Mouse (Mus musculus) limb, embryonic 12.5 days (tissue): Measurements from ENCODE around the gene Cd93. TPM values are rescaled to one million over a fixed set of nuclear protein-coding genes. Genes with fewer than 3 reads are reported as not detected.

Experiments
- ATAC-seq: fragments of 200-750 bp; cut with Nextera tagmentation; 2 replicates; pipeline ENCODE4 v1.8.0; 2017; ENCODE audit warnings: low read depth, moderate TSS enrichment; ENCODE audit not compliant: insufficient number of reproducible peaks, insufficient read depth, low FRiP score, low TSS enrichment
- H3K27ac ChIP-seq: fragments of 300-500 bp; sonication (generic); 2 replicates; pipeline ENCODE4 v1.5.1; 2016; ENCODE audit warnings: mild to moderate bottlenecking, moderate library complexity
- H3K27me3 ChIP-seq: fragments of 300-500 bp; sonication (generic); 2 replicates; pipeline ENCODE4 v1.6.1; 2016; ENCODE audit warnings: mild to moderate bottlenecking, moderate library complexity
- H3K36me3 ChIP-seq: fragments of 300-500 bp; sonication (generic); 2 replicates; pipeline ENCODE4 v1.6.1; 2016; ENCODE audit warnings: mild to moderate bottlenecking, moderate library complexity
- H3K4me1 ChIP-seq: fragments of 300-500 bp; sonication (generic); replicated peaks from 2 replicates; pipeline ENCODE4 v1.6.1; 2016
- H3K4me2 ChIP-seq: fragments of 300-500 bp; sonication (generic); 2 replicates; pipeline ENCODE4 v1.6.1; 2016; ENCODE audit warnings: mild to moderate bottlenecking, moderate library complexity
- H3K4me3 ChIP-seq: fragments of 300-500 bp; sonication (generic); replicated peaks from 2 replicates; pipeline ENCODE4 v1.5.1; 2016; ENCODE audit warnings: mild to moderate bottlenecking
- H3K9ac ChIP-seq: fragments of 300-500 bp; sonication (generic); replicated peaks from 2 replicates; pipeline ENCODE4 v1.6.1; 2016; ENCODE audit warnings: mild to moderate bottlenecking, moderate library complexity
- H3K9me3 ChIP-seq: fragments of 300-500 bp; sonication (generic); 2 replicates; pipeline ENCODE4 v1.6.1; 2016; ENCODE audit warnings: mild to moderate bottlenecking, moderate library complexity
- WGBS: fragments of 180-500 bp; shearing (Covaris S2); methylation state at CpG from one replicate; pipeline ENCODE4 v1.1.7; 2016; 5-methylcytosine and 5-hydroxymethylcytosine counted together
- polyA plus RNA-seq: library from polyadenylated mRNA; unstranded; fragments of >200 nt; fragmentation: Nextera tagmentation; extraction: Ambion mirVana; gene quantifications from 2 replicates; pipeline ENCODE4 v1.2.1, GENCODE M21; 2016

Gene Cd93
- polyA plus RNA-seq, 1 experiment from 2014 or later = 5.6 TPM

DNA sequence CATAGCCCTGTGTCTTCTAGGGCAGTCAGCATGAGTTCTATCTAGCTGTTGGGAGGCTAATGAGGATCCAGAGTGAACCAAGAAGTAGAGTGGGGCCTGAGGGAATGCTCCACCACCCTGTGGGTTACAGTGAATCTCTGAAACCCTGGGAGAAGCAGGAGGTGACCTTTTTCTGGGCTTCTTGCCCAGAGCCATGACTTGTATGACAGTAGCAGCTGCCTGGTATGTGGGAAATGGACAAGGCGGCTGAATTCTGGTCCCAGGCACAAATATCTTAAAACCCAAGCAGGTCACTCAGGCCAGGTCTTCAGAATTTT lies 45.6 kb downstream of the Cd93 start:
- peaks cover 20% of the 10 kb centered on the region for H3K4me1 ChIP-seq
- 82% methylated on average over 1 of the region's 1 CpGs for WGBS
- peaks cover 52% of the 10 kb centered on the region for H3K27me3 ChIP-seq
- no peaks in the 10 kb centered on the region for H3K9me3 ChIP-seq
- H3K4me2 ChIP-seq = no peak overlapping the region
- H3K27ac ChIP-seq = no peak overlapping the region
- no peak for ATAC-seq
- no peak overlapping the region for H3K4me3 ChIP-seq
- no peak overlapping the region for H3K9ac ChIP-seq
- H3K36me3 ChIP-seq = no peaks in the 10 kb centered on the region

DNA sequence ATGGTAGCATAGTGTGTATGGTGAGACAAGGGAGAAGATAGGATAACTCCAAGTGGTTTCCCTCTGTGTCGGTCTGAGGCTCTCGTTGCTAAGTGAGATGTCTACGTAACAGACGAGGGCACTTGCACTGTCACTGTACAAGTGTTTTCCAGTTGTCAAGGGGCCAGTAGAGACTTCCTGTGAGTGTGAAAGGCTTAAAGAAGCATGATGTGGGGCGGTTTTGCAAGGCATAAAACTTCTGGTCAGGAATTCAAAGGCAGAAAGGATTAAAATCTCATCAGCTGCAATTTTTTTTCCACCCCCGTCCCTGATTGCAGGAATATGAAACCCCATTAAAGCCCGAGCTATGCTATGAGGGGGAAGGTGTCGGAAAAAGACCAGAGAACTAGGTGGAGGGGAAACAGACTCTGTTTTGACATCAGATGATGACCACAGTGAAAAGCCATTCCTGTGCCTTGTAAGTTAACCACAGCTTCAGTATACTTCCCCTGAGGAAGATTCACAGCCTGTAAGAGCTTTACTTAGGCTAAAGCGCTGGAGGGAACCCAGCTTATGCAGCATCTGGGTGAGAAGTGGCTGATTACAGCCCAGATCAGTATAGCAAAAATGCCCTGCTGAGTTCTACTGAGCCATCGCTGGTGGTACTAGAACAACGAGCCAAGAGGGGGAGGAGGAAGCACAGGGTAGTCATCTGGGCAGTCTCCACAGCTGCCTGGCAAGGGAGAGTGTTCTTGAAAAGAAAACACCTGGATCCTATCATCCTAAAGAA lies 46.2 kb downstream of the Cd93 start:
- Histone ChIP-seq H3K27me3 (peaks cover 52% of the 10 kb centered on the region), H3K9ac (no peak overlapping the region), H3K4me2 (0 out of 2 replicates have a peak overlapping the region, but pooled peaks have one; percentile 98), H3K4me1 (peaks cover 20% of the 10 kb centered on the region), H3K36me3 (no peaks in the 10 kb centered on the region), H3K4me3 (no peak overlapping the region), H3K27ac (no peak overlapping the region), H3K9me3 (no peaks in the 10 kb centered on the region)
- 48% methylated on average over 11 of the region's 11 CpGs for WGBS
- no peak for ATAC-seq

DNA sequence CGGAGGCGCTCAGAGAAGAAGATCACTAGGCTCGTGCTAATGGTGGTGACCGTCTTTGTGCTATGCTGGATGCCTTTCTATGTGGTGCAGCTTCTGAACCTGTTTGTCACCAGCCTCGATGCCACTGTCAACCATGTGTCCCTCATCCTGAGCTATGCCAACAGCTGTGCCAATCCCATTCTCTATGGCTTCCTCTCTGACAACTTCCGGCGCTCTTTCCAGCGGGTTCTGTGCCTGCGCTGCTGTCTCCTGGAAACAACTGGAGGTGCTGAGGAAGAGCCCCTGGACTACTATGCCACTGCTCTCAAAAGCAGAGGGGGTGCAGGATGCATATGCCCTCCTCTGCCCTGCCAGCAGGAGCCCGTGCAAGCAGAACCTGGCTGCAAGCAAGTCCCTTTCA lies 47.2 kb downstream of the Cd93 start:
- no peaks in the 10 kb centered on the region for H3K36me3 ChIP-seq
- peaks cover 48% of the 10 kb centered on the region for H3K27me3 ChIP-seq
- no peak overlapping the region for H3K27ac ChIP-seq
- peak overlapping the region; percentile 51; the same call in 1 of the 2 replicates for H3K4me3 ChIP-seq
- peak overlapping the region; percentile 98 for H3K4me2 ChIP-seq
- no peak for ATAC-seq
- no peak overlapping the region for H3K9ac ChIP-seq
- no peaks in the 10 kb centered on the region for H3K9me3 ChIP-seq
- H3K4me1 ChIP-seq = peaks cover 20% of the 10 kb centered on the region
- WGBS = 75% methylated on average over 10 of the region's 10 CpGs

DNA sequence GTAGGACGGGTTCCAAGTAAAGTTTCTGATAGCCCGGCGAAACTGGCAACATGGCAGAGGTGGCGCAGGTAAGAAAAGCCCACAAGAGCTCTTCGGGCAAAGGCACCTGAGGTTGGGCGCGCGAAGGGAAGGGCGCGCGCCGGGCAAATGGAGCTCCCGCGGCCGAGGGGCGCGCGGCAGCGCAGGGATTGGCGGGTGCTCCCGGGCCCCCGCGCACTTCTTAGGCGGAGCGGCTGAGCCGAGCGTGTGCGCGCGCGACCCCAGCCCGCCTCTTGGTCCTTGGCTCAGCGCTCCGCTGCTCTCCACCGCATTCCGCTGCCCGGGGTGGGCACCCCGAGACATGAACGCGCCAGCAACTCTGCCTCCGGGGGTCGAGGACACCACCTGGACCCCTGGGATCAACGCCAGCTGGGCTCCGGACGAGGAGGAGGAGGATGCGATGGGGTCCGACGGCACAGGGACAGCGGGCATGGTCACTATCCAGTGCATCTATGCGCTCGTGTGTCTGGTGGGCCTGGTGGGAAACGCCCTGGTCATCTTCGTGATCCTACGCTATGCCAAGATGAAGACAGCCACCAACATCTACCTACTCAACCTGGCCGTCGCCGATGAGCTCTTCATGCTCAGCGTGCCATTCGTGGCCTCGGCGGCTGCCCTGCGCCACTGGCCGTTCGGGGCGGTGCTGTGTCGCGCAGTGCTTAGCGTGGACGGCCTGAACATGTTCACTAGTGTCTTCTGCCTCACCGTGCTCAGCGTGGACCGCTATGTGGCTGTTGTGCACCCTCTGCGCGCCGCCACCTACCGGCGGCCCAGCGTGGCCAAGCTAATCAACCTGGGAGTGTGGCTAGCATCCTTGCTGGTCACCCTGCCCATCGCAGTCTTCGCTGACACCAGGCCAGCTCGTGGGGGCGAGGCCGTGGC lies 48.0 kb downstream of the Cd93 start, which contains the start of gene Sstr4:
TSS of gene Sstr4 (plus strand) at position 214 of the 921 bp plus-strand sequence.
- peak within 1 kb of the TSS; percentile 98 for H3K4me2 ChIP-seq
- peak; percentile 77 for ATAC-seq
- peak within 1 kb of the TSS; percentile 51 for H3K4me3 ChIP-seq
- H3K36me3 ChIP-seq = no peaks in the 10 kb centered on the region
- no peak within 1 kb of the TSS for H3K27ac ChIP-seq
- 4% methylated on average over 83 of the region's 83 CpGs for WGBS
- H3K27me3 ChIP-seq = peaks cover 48% of the 10 kb centered on the region
- peaks cover 20% of the 10 kb centered on the region for H3K4me1 ChIP-seq
- no peaks in the 10 kb centered on the region for H3K9me3 ChIP-seq
- peak within 1 kb of the TSS; percentile 51 for H3K9ac ChIP-seq

DNA sequence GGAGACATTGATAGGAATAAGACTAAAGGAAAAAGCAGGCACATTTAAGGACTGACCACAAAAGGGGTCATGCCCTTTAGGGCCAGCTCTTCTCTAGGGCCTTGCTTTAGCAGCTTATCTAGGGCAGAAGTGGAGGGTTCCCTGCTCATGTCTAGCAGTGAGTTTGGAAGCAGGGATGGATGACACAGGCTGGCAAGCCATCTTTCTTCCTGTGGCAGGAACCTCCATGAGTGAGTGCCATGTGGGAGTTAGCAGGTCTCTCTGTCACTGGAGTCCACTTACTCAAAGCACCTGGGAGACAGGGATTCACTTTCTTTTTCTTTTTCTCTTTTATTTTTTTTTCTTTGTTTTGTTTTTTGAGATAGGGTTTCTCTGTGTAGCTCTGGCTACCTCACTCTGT lies 49.5 kb downstream of the Cd93 start:
- Histone ChIP-seq H3K27me3 (peaks cover 48% of the 10 kb centered on the region), H3K4me3 (no peak overlapping the region), H3K36me3 (no peaks in the 10 kb centered on the region), H3K9me3 (no peaks in the 10 kb centered on the region), H3K4me2 (no peak overlapping the region), H3K4me1 (peaks cover 20% of the 10 kb centered on the region), H3K27ac (no peak overlapping the region), H3K9ac (no peak overlapping the region)
- ATAC-seq = no peak

DNA sequence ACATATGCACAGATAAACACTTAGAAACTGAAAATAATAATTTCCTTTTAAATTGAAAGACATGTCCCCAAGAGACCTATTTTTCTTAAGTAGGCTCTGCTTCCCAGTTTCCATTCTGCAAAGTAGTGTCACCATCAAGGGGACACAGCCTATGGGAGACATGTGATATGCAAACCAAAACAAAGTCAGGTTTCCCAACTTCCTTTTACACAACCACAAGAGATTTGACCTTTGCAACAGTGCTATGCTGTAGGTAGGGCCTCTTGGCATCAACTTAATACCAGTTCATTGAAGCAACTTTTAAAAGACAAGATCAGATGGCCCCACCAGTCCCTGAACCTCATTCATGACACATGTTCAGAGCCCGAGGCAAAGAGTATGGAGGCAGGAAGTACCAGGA lies 50.2 kb downstream of the Cd93 start:
- ATAC-seq = no peak
- Histone ChIP-seq H3K27me3 (peaks cover 48% of the 10 kb centered on the region), H3K27ac (no peak overlapping the region), H3K4me1 (peaks cover 20% of the 10 kb centered on the region), H3K9ac (no peak overlapping the region), H3K36me3 (no peaks in the 10 kb centered on the region), H3K4me3 (no peak overlapping the region), H3K9me3 (no peaks in the 10 kb centered on the region), H3K4me2 (no peak overlapping the region)
- WGBS = 79% methylated on average over 1 of the region's 1 CpGs

DNA sequence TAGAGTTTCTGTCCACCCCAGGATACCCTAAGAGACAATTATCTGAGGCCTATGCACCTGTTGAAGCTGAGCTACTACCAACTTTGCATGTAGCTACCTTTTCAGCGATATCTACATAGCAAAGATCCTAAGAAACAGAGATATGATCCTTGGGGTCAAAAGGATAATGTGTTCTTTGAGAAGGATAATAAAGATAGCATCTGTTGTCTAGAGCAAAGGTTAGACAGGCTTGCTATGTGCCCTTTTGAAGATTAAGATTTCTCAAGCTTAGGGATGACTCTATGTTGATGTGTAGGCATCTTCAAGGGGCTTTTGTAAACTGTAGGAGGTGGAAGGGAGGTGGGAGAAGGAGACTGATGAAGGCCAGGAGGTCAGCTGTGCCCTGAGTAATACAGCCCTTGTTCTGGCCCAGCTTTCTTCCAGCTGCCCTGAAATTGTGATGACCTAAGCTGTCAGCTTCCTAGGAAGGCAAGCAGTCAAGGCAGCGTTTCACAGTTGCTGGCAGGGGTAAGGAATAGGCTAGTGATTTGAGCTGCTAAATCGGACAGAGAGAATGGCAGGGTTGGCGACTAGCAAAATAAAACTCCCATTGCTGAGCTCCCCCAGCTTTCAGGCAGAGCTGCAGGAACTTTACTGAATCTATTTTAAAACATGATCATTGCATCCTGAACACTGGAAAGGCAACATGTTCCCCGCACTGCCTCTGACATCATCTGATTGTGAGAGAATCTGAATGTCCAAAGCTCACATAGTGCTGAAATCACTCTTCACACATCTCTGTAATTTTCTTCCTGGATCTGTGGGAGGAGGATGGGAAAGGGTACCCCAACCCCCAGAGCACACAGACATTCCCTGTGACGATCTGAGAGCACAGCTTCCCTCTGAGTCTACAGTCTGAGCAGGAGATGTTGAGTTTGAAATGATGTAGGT lies 55.4 kb downstream of the Cd93 start:
- Histone ChIP-seq H3K9ac (no peak overlapping the region), H3K4me3 (no peak overlapping the region), H3K9me3 (no peaks in the 10 kb centered on the region), H3K36me3 (no peaks in the 10 kb centered on the region), H3K4me2 (no peak overlapping the region), H3K4me1 (no peaks in the 10 kb centered on the region), H3K27ac (no peak overlapping the region), H3K27me3 (no peaks in the 10 kb centered on the region)
- ATAC-seq = no peak
- WGBS = 73% methylated on average over 6 of the region's 6 CpGs

DNA sequence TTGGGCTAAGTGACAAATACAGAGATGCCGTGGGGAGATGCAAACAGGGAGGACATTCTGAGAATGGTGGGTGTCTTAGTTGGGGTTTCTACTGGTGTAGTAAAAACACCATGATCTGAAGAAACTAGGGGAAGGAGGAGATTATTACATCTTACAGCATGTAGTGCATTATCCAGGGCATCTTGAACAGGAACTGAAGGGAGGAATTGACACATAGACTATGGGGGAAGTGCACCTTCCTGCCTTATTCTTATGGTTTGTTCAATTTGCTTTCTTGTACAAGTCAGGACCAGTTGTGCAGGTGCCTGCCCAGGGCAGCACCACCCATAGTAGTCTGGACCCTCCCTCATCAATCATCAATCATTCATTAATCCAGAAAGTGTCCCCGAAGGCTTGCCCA lies 56.4 kb downstream of the Cd93 start:
- WGBS = 79% methylated on average over 2 of the region's 2 CpGs

More for the DNA sequence above, 56.4 kb downstream of the Cd93 start:
- Histone ChIP-seq H3K9ac (no peak overlapping the region), H3K4me3 (no peak overlapping the region), H3K4me2 (no peak overlapping the region), H3K36me3 (no peaks in the 10 kb centered on the region), H3K4me1 (no peaks in the 10 kb centered on the region), H3K27ac (no peak overlapping the region), H3K9me3 (no peaks in the 10 kb centered on the region), H3K27me3 (no peaks in the 10 kb centered on the region)
- ATAC-seq = no peak

Other genes starting within 250 kb of the Cd93 start
- gene Sstr4, start 48.2 kb downstream of the Cd93 start, polyA plus RNA-seq = 0.99 and 1.4 TPM in 2 replicates
- 4.8 and 6.2 TPM in 2 replicates for gene Thbd, start 35.4 kb downstream of the Cd93 start, polyA plus RNA-seq
- 111 and 117 TPM in 2 replicates for gene Nxt1, start 229.0 kb upstream of the Cd93 start, polyA plus RNA-seq
- gene Gzf1, start 237.5 kb upstream of the Cd93 start, polyA plus RNA-seq = 25.5 and 26.8 TPM in 2 replicates